Mouse (Mus musculus) heart, adult 2 months (tissue): ENCODE results near the gene Tcp11x2.

Source experiments
- CTCF ChIP-seq: fragments of 200-600 bp; IDR thresholded peaks from 2 replicates; pipeline ENCODE4 v1.8.1; 2022; ENCODE audit warnings: antibody characterized with exemption, mild to moderate bottlenecking, moderate library complexity
- EP300 ChIP-seq: fragments of 200-500 bp; IDR thresholded peaks from 2 replicates; pipeline ENCODE4 v1.6.1; 2011; ENCODE audit warnings: low read depth, low read length, control low read depth; ENCODE audit not compliant: insufficient read depth
- POLR2A ChIP-seq: fragments of 200-500 bp; IDR thresholded peaks from 2 replicates; pipeline ENCODE4 v1.6.1; 2011; ENCODE audit warnings: mild to moderate bottlenecking, low read depth, low read length, control low read depth; ENCODE audit not compliant: insufficient read depth

DNA sequence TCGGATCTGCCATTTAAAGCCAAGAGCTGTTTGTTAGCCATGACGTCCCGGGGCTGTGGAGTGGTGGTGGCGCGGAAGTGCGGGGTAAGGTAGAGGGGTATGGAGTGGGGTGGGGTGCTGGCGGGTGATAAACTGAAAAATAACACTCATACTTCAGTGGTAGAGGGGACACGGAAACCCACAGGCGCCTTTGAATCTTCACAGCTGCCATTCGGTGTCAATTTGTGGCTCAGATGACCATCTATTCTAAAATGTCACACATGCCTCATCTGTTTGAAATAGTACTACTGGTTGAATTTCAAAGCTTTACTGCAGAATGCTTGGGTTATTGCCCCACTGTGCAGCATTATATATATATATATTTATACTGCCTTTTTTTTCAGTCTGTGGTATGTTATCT, 31.6 kb upstream of the Tcp11x2 start, which contains the start of gene Tmsb15a:
- TF ChIP-seq CTCF: no peak
- no peak for TF ChIP-seq EP300
- no peak for TF ChIP-seq POLR2A
